Mouse (Mus musculus): ENCODE results near the gene 1810009J06Rik. TPM values are rescaled to one million over a fixed set of nuclear protein-coding genes. Genes with fewer than 3 reads are reported as not detected.

1810009J06Rik gene
- polyA plus RNA-seq (2017; shearing (Covaris generic)) = 1.5 TPM

GRCm38 (mm10) chr6:40964454-40964853, at the start of gene 1810009J06Rik:
1810009J06Rik (plus strand) TSS chr6:40964754.

GRCm38 (mm10) chr6:40940457-40940856, 24.1 kb upstream of the 1810009J06Rik start, which contains the start of gene 1700074P13Rik:
1700074P13Rik (minus strand) TSS chr6:40940557.

GRCm38 (mm10) chr6:40951770-40952169, 12.8 kb upstream of the 1810009J06Rik start, which contains the start of gene Gm4744:
Gm4744 (minus strand) TSS chr6:40951870.

GRCm38 (mm10) chr6:40999379-40999778, 34.8 kb downstream of the 1810009J06Rik start, which contains the start of gene Gm2663:
Gm2663 (minus strand) TSS chr6:40999479.

Other genes with a start within 250 kb of the 1810009J06Rik start
- 0.30 TPM for gene Moxd2, start 77.3 kb upstream of the 1810009J06Rik start, polyA plus RNA-seq (2017; shearing (Covaris generic))
- not detected for gene Prss58, start 64.4 kb upstream of the 1810009J06Rik start, polyA plus RNA-seq (2017; shearing (Covaris generic))
- not detected for gene 1700074P13Rik, start 24.2 kb upstream of the 1810009J06Rik start, polyA plus RNA-seq (2017; shearing (Covaris generic))
- gene Gm4744, start 12.9 kb upstream of the 1810009J06Rik start, polyA plus RNA-seq (2017; shearing (Covaris generic)) = not detected
- 4.1 TPM for gene Gm2663, start 34.7 kb downstream of the 1810009J06Rik start, polyA plus RNA-seq (2017; shearing (Covaris generic))
- 0.13 TPM for gene 2210010C04Rik, start 70.8 kb downstream of the 1810009J06Rik start, polyA plus RNA-seq (2017; shearing (Covaris generic))